Mouse (Mus musculus) testis, adult 2 months (tissue): ENCODE data around the gene Tmem132a.

Experiments used
- CTCF ChIP-seq: fragments of 200-500 bp; IDR thresholded peaks from 2 replicates; pipeline ENCODE4 v1.5.1; 2012; ENCODE audit warnings: low read depth, mild to moderate bottlenecking, inconsistent platforms, low read length, moderate library complexity; ENCODE audit not compliant: control insufficient read depth, insufficient read depth, insufficient replicate concordance
- POLR2A ChIP-seq: fragments of 200-500 bp; IDR thresholded peaks from 2 replicates; pipeline ENCODE4 v1.6.1; 2012; ENCODE audit warnings: low read depth, mild to moderate bottlenecking, inconsistent platforms, low read length, moderate library complexity; ENCODE audit not compliant: control insufficient read depth

GRCm38 (mm10) chr19:10914870-10915269 lies 45.1 kb upstream of the Tmem132a start:
- TF ChIP-seq CTCF (no peak), POLR2A (no peak)
